Mouse (Mus musculus) liver, postnatal 0 days (tissue): ENCODE measurements around the gene Tmem121. TPM values are rescaled to one million over a fixed set of nuclear protein-coding genes. Genes with fewer than 3 reads are reported as not detected.

ENCODE experiments used
- ATAC-seq: fragments of 200-750 bp; cut with Nextera tagmentation; 2 replicates; pipeline ENCODE4 v1.8.0; 2017; ENCODE audit warnings: mild to moderate bottlenecking, moderate library complexity
- DNase-seq: peaks from one replicate; pipeline ENCODE4 v3.0.0-alpha.2; 2016
- H3K27ac ChIP-seq: fragments of 300-500 bp; sonication (generic); 2 replicates; pipeline ENCODE4 v1.5.1; 2014; ENCODE audit warnings: antibody characterized with exemption, moderate library complexity, mild to moderate bottlenecking, low read depth
- H3K27me3 ChIP-seq: fragments of 300-500 bp; sonication (generic); 2 replicates; pipeline ENCODE4 v1.6.1; 2014; ENCODE audit warnings: low read length, control low read depth, mixed read lengths; ENCODE audit not compliant: insufficient read depth
- H3K36me3 ChIP-seq: fragments of 300-500 bp; sonication (generic); replicated peaks from 2 replicates; pipeline ENCODE4 v1.6.1; 2014; ENCODE audit warnings: mild to moderate bottlenecking, control low read depth, low read length, moderate library complexity, mixed read lengths; ENCODE audit not compliant: insufficient read depth
- H3K4me1 ChIP-seq: fragments of 300-500 bp; sonication (generic); 2 replicates; pipeline ENCODE4 v1.6.1; 2014; ENCODE audit warnings: antibody characterized with exemption, mild to moderate bottlenecking, control low read depth; ENCODE audit not compliant: insufficient read depth
- H3K4me2 ChIP-seq: fragments of 300-500 bp; sonication (generic); 2 replicates; pipeline ENCODE4 v1.6.1; 2014; ENCODE audit warnings: low read depth, mild to moderate bottlenecking, low read length, moderate library complexity, mixed read lengths
- H3K4me3 ChIP-seq: fragments of 300-500 bp; sonication (generic); 2 replicates; pipeline ENCODE4 v1.5.1; 2014; ENCODE audit warnings: low read depth, low read length
- H3K9ac ChIP-seq: fragments of 300-500 bp; sonication (generic); replicated peaks from 2 replicates; pipeline ENCODE4 v1.6.1; 2014; ENCODE audit warnings: mild to moderate bottlenecking, moderate library complexity
- H3K9me3 ChIP-seq: fragments of 300-500 bp; sonication (generic); 2 replicates; pipeline ENCODE4 v1.6.1; 2016; ENCODE audit warnings: mild to moderate bottlenecking, control low read depth, low read length, mixed read lengths
- CTCF ChIP-seq: sonication (generic); IDR thresholded peaks from 2 replicates; pipeline ENCODE4 v1.5.1; 2016; ENCODE audit warnings: antibody characterized with exemption, low read depth
- EP300 ChIP-seq: IDR thresholded peaks from 2 replicates; pipeline ENCODE4 v1.6.1; 2016; ENCODE audit warnings: antibody characterized with exemption, low read depth, mild to moderate bottlenecking
- WGBS: fragments of 180-500 bp; shearing (Covaris S2); extraction: QIAGEN DNeasy Blood & Tissue Kit; methylation state at CpG from one replicate; pipeline ENCODE4 v1.1.7; 2014; ENCODE audit not compliant: insufficient replicate concordance; 5-methylcytosine and 5-hydroxymethylcytosine counted together
- polyA plus RNA-seq: library from polyadenylated mRNA; unstranded; fragments of >200 nt; fragmentation: Nextera tagmentation; extraction: Ambion mirVana; gene quantifications from 2 replicates; pipeline ENCODE4 v1.2.1, GENCODE M21; 2015

Gene Tmem121
- polyA plus RNA-seq, 1 experiment from 2014 or later, result 0.21 TPM

- Histone ChIP-seq H3K27ac (no peak overlapping the region), H3K4me2 (no peak overlapping the region), H3K9ac (no peak overlapping the region), H3K9me3 (no peaks in the 10 kb centered on the region), H3K27me3 (no peaks in the 10 kb centered on the region), H3K4me3 (no peak overlapping the region), H3K36me3 (no peaks in the 10 kb centered on the region), H3K4me1 (no peaks in the 10 kb centered on the region)
- ATAC-seq (no peak), DNase-seq (no peak)
- WGBS, result 79% methylated on average over 7 of the region's 7 CpGs
- TF ChIP-seq CTCF (peak; percentile 28; the same call in 1 of the 2 replicates), EP300 (no peak)
Observed at GRCm38 (mm10) chr12:113205251-113205942, 19.7 kb downstream of the Tmem121 start.

GRCm38 (mm10) chr12:113207737-113208136 lies 22.0 kb downstream of the Tmem121 start:
- H3K36me3 ChIP-seq, result no peaks in the 10 kb centered on the region
- no peak for TF ChIP-seq CTCF
- no peak for TF ChIP-seq EP300
- 66% methylated on average over 6 of the region's 6 CpGs for WGBS
- H3K27ac ChIP-seq, result no peak overlapping the region
- H3K4me1 ChIP-seq, result no peaks in the 10 kb centered on the region
- ATAC-seq, result no peak
- H3K27me3 ChIP-seq, result no peaks in the 10 kb centered on the region
- no peak overlapping the region for H3K4me2 ChIP-seq
- H3K4me3 ChIP-seq, result no peak overlapping the region
- no peak for DNase-seq
- H3K9me3 ChIP-seq, result no peaks in the 10 kb centered on the region
- H3K9ac ChIP-seq, result no peak overlapping the region

- TF ChIP-seq EP300 (no peak), CTCF (no peak)
- H3K36me3 ChIP-seq, result no peaks in the 10 kb centered on the region
- no peaks in the 10 kb centered on the region for H3K4me1 ChIP-seq
- DNase-seq (no peak), ATAC-seq (no peak)
- 77% methylated on average over 17 of the region's 17 CpGs for WGBS
- no peaks in the 10 kb centered on the region for H3K27me3 ChIP-seq
- H3K27ac ChIP-seq, result no peak overlapping the region
- no peak overlapping the region for H3K4me2 ChIP-seq
- no peaks in the 10 kb centered on the region for H3K9me3 ChIP-seq
- no peak overlapping the region for H3K4me3 ChIP-seq
- no peak overlapping the region for H3K9ac ChIP-seq
Observed at GRCm38 (mm10) chr12:113210586-113211378, 25.1 kb downstream of the Tmem121 start.

GRCm38 (mm10) chr12:113211772-113212171 lies 26.0 kb downstream of the Tmem121 start:
- H3K36me3 ChIP-seq, result no peaks in the 10 kb centered on the region
- no peak overlapping the region for H3K27ac ChIP-seq
- ATAC-seq (no peak), DNase-seq (no peak)
- 80% methylated on average over 5 of the region's 5 CpGs for WGBS
- TF ChIP-seq EP300, result no peak
- no peak for TF ChIP-seq CTCF
- H3K27me3 ChIP-seq, result no peaks in the 10 kb centered on the region
- no peak overlapping the region for H3K9ac ChIP-seq
- H3K4me3 ChIP-seq, result no peak overlapping the region
- H3K4me2 ChIP-seq, result no peak overlapping the region
- no peaks in the 10 kb centered on the region for H3K9me3 ChIP-seq
- H3K4me1 ChIP-seq, result no peaks in the 10 kb centered on the region

- Histone ChIP-seq H3K9ac (no peak overlapping the region), H3K4me3 (no peak overlapping the region), H3K9me3 (no peaks in the 10 kb centered on the region), H3K4me2 (no peak overlapping the region), H3K27me3 (no peaks in the 10 kb centered on the region), H3K27ac (no peak overlapping the region), H3K4me1 (no peaks in the 10 kb centered on the region), H3K36me3 (no peaks in the 10 kb centered on the region)
- ATAC-seq (no peak), DNase-seq (no peak)
- 64% methylated on average over 10 of the region's 10 CpGs for WGBS
- TF ChIP-seq EP300, result no peak
Observed at GRCm38 (mm10) chr12:113212326-113212924, 26.7 kb downstream of the Tmem121 start.

GRCm38 (mm10) chr12:113213226-113213625 lies 27.5 kb downstream of the Tmem121 start:
- no peaks in the 10 kb centered on the region for H3K36me3 ChIP-seq
- no peak overlapping the region for H3K4me3 ChIP-seq
- ATAC-seq (no peak), DNase-seq (no peak)
- no peaks in the 10 kb centered on the region for H3K27me3 ChIP-seq
- TF ChIP-seq EP300, result no peak
- TF ChIP-seq CTCF, result no peak
- H3K4me2 ChIP-seq, result no peak overlapping the region
- WGBS, result 78% methylated on average over 2 of the region's 2 CpGs
- H3K9me3 ChIP-seq, result no peaks in the 10 kb centered on the region
- H3K9ac ChIP-seq, result no peak overlapping the region
- no peaks in the 10 kb centered on the region for H3K4me1 ChIP-seq
- no peak overlapping the region for H3K27ac ChIP-seq
